Mouse (Mus musculus) liver, embryonic 16.5 days (tissue): ENCODE data around the gene Fabp3. TPM values are rescaled to one million over a fixed set of nuclear protein-coding genes. Genes with fewer than 3 reads are reported as not detected.
A peak's percentile ranks its signal among the peaks of the same experiment; 100 is the strongest.

Experiments used
- ATAC-seq: fragments of 200-750 bp; cut with Nextera tagmentation; 2 replicates; pipeline ENCODE4 v1.8.0; 2017; ENCODE audit warnings: low read depth, mild to moderate bottlenecking, moderate number of reproducible peaks, moderate library complexity
- H3K27ac ChIP-seq: fragments of 300-500 bp; sonication (generic); 2 replicates; pipeline ENCODE4 v1.5.1; 2014; ENCODE audit warnings: mild to moderate bottlenecking, low read length
- H3K27me3 ChIP-seq: fragments of 300-500 bp; sonication (generic); 2 replicates; pipeline ENCODE4 v1.6.1; 2014; ENCODE audit warnings: low read depth, low read length, mixed read lengths; ENCODE audit not compliant: control insufficient read depth, insufficient read depth
- H3K36me3 ChIP-seq: fragments of 300-500 bp; sonication (generic); 2 replicates; pipeline ENCODE4 v1.6.1; 2014; ENCODE audit warnings: mild to moderate bottlenecking; ENCODE audit not compliant: control insufficient read depth, insufficient read depth
- H3K4me1 ChIP-seq: fragments of 300-500 bp; sonication (generic); 2 replicates; pipeline ENCODE4 v1.6.1; 2014; ENCODE audit warnings: low read depth, low read length, mixed read lengths; ENCODE audit not compliant: control insufficient read depth
- H3K4me2 ChIP-seq: fragments of 300-500 bp; sonication (generic); 2 replicates; pipeline ENCODE4 v1.6.1; 2014; ENCODE audit warnings: low read depth, low read length, mixed read lengths
- H3K4me3 ChIP-seq: fragments of 300-500 bp; sonication (generic); 2 replicates; pipeline ENCODE4 v1.5.1; 2014; ENCODE audit warnings: low read depth, mild to moderate bottlenecking, low read length
- H3K9ac ChIP-seq: fragments of 300-500 bp; sonication (generic); 2 replicates; pipeline ENCODE4 v1.6.1; 2014; ENCODE audit warnings: low read depth, low read length
- H3K9me3 ChIP-seq: fragments of 300-500 bp; sonication (generic); replicated peaks from 2 replicates; pipeline ENCODE4 v1.6.1; 2016; ENCODE audit warnings: low read length; ENCODE audit not compliant: control insufficient read depth
- WGBS: fragments of 180-500 bp; shearing (Covaris S2); extraction: QIAGEN DNeasy Blood & Tissue Kit; methylation state at CpG from one replicate; pipeline ENCODE4 v1.1.7; 2014; ENCODE audit not compliant: insufficient replicate concordance; 5-methylcytosine and 5-hydroxymethylcytosine counted together
- polyA plus RNA-seq: library from polyadenylated mRNA; unstranded; fragments of >200 nt; fragmentation: Nextera tagmentation; extraction: Ambion mirVana; gene quantifications from 2 replicates; pipeline ENCODE4 v1.2.1, GENCODE M21; 2015

The Fabp3 gene
- polyA plus RNA-seq, 1 experiment from 2014 or later = 5.4 TPM

- no peaks in the 10 kb centered on the region for H3K36me3 ChIP-seq
- H3K4me2 ChIP-seq = no peak overlapping the region
- H3K27ac ChIP-seq = no peak overlapping the region
- H3K9me3 ChIP-seq = no peaks in the 10 kb centered on the region
- peaks cover 27% of the 10 kb centered on the region for H3K27me3 ChIP-seq
- no peak overlapping the region for H3K4me3 ChIP-seq
- no peak for ATAC-seq
- no peak overlapping the region for H3K9ac ChIP-seq
- 15% methylated on average over 9 of the region's 9 CpGs for whole genome bisulfite sequencing
- H3K4me1 ChIP-seq = no peaks in the 10 kb centered on the region
Observed at GRCm38 (mm10) chr4:130283826-130284225, 24.6 kb upstream of the Fabp3 start.

GRCm38 (mm10) chr4:130286531-130286930, 21.9 kb upstream of the Fabp3 start:
- H3K27me3 ChIP-seq = peaks cover 23% of the 10 kb centered on the region

GRCm38 (mm10) chr4:130289824-130290223, 18.6 kb upstream of the Fabp3 start:
- Histone ChIP-seq H3K9ac (no peak overlapping the region), H3K4me3 (no peak overlapping the region), H3K27ac (no peak overlapping the region), H3K36me3 (no peaks in the 10 kb centered on the region), H3K4me2 (no peak overlapping the region), H3K27me3 (peaks cover 16% of the 10 kb centered on the region), H3K9me3 (no peaks in the 10 kb centered on the region), H3K4me1 (peaks cover 17% of the 10 kb centered on the region)
- ATAC-seq = no peak
- WGBS = 48% methylated on average over 3 of the region's 3 CpGs

More at GRCm38 (mm10) chr4:130286531-130286930, 21.9 kb upstream of the Fabp3 start:
- Histone ChIP-seq H3K4me2 (no peak overlapping the region), H3K9ac (no peak overlapping the region), H3K27ac (no peak overlapping the region), H3K9me3 (no peaks in the 10 kb centered on the region), H3K4me1 (no peaks in the 10 kb centered on the region), H3K36me3 (no peaks in the 10 kb centered on the region), H3K4me3 (no peak overlapping the region)
- WGBS = 32% methylated on average over 3 of the region's 3 CpGs
- ATAC-seq = no peak

- Histone ChIP-seq H3K27me3 (peaks cover 4% of the 10 kb centered on the region; the same call in 1 of the 2 replicates), H3K9ac (no peak overlapping the region), H3K4me2 (no peak overlapping the region), H3K9me3 (no peaks in the 10 kb centered on the region), H3K4me1 (peaks cover 35% of the 10 kb centered on the region), H3K4me3 (no peak overlapping the region), H3K27ac (peak overlapping the region; percentile 52; the same call in 1 of the 2 replicates), H3K36me3 (no peaks in the 10 kb centered on the region)
- WGBS = 2% methylated on average over 4 of the region's 4 CpGs
- no peak for ATAC-seq
Observed at GRCm38 (mm10) chr4:130292271-130292670, 16.1 kb upstream of the Fabp3 start.

- H3K4me3 ChIP-seq = peak overlapping the region; percentile 51
- H3K4me2 ChIP-seq = peak overlapping the region; percentile 60
- peak overlapping the region; percentile 40 for H3K9ac ChIP-seq
- 40% methylated on average over 8 of the region's 8 CpGs for WGBS
- H3K36me3 ChIP-seq = no peaks in the 10 kb centered on the region
- H3K27ac ChIP-seq = peak overlapping the region; percentile 96
- H3K4me1 ChIP-seq = peaks cover 47% of the 10 kb centered on the region
- no peaks in the 10 kb centered on the region for H3K9me3 ChIP-seq
- H3K27me3 ChIP-seq = peaks cover 4% of the 10 kb centered on the region; the same call in 1 of the 2 replicates
- peak; percentile 59 for ATAC-seq
Observed at GRCm38 (mm10) chr4:130294513-130294912, 13.9 kb upstream of the Fabp3 start.

- ATAC-seq = peak; percentile 42
- Histone ChIP-seq H3K36me3 (no peaks in the 10 kb centered on the region), H3K4me1 (peaks cover 47% of the 10 kb centered on the region), H3K4me2 (peak overlapping the region; percentile 60), H3K4me3 (peak overlapping the region; percentile 51), H3K27ac (peak overlapping the region; percentile 96), H3K9ac (peak overlapping the region; percentile 67), H3K9me3 (no peaks in the 10 kb centered on the region), H3K27me3 (peaks cover 4% of the 10 kb centered on the region; the same call in 1 of the 2 replicates)
- WGBS = 36% methylated on average over 23 of the region's 23 CpGs
Observed at GRCm38 (mm10) chr4:130295047-130295745, 13.2 kb upstream of the Fabp3 start.

GRCm38 (mm10) chr4:130296243-130296965, 12.0 kb upstream of the Fabp3 start:
- peak; percentile 78 for ATAC-seq
- Histone ChIP-seq H3K4me2 (peak overlapping the region; percentile 60), H3K27ac (peak overlapping the region; percentile 96), H3K36me3 (no peaks in the 10 kb centered on the region), H3K9ac (peak overlapping the region; percentile 67), H3K27me3 (no peaks in the 10 kb centered on the region), H3K4me1 (peaks cover 47% of the 10 kb centered on the region), H3K4me3 (peak overlapping the region; percentile 51), H3K9me3 (no peaks in the 10 kb centered on the region)
- WGBS = 28% methylated on average over 13 of the region's 13 CpGs

GRCm38 (mm10) chr4:130297123-130297529, 11.3 kb upstream of the Fabp3 start:
- Histone ChIP-seq H3K36me3 (no peaks in the 10 kb centered on the region), H3K9ac (peak overlapping the region; percentile 67), H3K4me3 (peak overlapping the region; percentile 51), H3K27me3 (no peaks in the 10 kb centered on the region), H3K4me2 (peak overlapping the region; percentile 60), H3K4me1 (peaks cover 50% of the 10 kb centered on the region), H3K9me3 (no peaks in the 10 kb centered on the region), H3K27ac (peak overlapping the region; percentile 96)
- 4% methylated on average over 13 of the region's 13 CpGs for WGBS
- ATAC-seq = peak; percentile 83
